Mouse (Mus musculus): ENCODE results near the gene Bcl7c.

- TF ChIP-seq ZNF384 (IDR thresholded peaks at IDR 0.05; ENCODE audit: low read depth, low read length) (no peak), HCFC1 (IDR thresholded peaks at IDR 0.05; ENCODE audit: borderline replicate concordance, insufficient read depth, low read length) (no peak), CHD2 (IDR thresholded peaks at IDR 0.05; ENCODE audit: low read depth, low read length) (no peak), ZC3H11A (IDR thresholded peaks at IDR 0.05; ENCODE audit: borderline replicate concordance, low read depth, low read length) (no peak), MAFK (IDR thresholded peaks at IDR 0.05; ENCODE audit: insufficient read depth, low read depth, low read length) (no peak)
These were observed 4.1 kb downstream of the Bcl7c start for GRCm38 (mm10) chr7:127704598-127704997.
